Mouse (Mus musculus) lung, postnatal 14 days (tissue): Measurements from ENCODE around the gene Uri1.

Experiments
- DNase-seq: peaks from one replicate; pipeline ENCODE4 v3.0.0; 2021

The Uri1 gene

GRCm38 (mm10) chr7:37916762-37917439, 106.5 kb downstream of the Uri1 start:
- DNase-seq: no peak

GRCm38 (mm10) chr7:37911802-37912122, 111.6 kb downstream of the Uri1 start:
- no peak for DNase-seq

- DNase-seq: no peak
Measured at GRCm38 (mm10) chr7:37911114-37911801, 112.1 kb downstream of the Uri1 start.

GRCm38 (mm10) chr7:37910161-37910560, 113.2 kb downstream of the Uri1 start:
- DNase-seq: no peak
